Mouse (Mus musculus) lung, embryonic 16.5 days (tissue): ENCODE data around the gene Zbtb18. TPM values are rescaled to one million over a fixed set of nuclear protein-coding genes. Genes with fewer than 3 reads are reported as not detected.

ENCODE experiments used
- ATAC-seq: fragments of 200-750 bp; cut with Nextera tagmentation; 2 replicates; pipeline ENCODE4 v1.8.0; 2017; ENCODE audit warnings: low read depth, mild to moderate bottlenecking, moderate library complexity
- H3K27ac ChIP-seq: fragments of 300-500 bp; sonication (generic); 2 replicates; pipeline ENCODE4 v1.5.1; 2014; ENCODE audit warnings: mild to moderate bottlenecking, control low read depth, low read length
- H3K27me3 ChIP-seq: fragments of 300-500 bp; sonication (generic); 2 replicates; pipeline ENCODE4 v1.6.1; 2014; ENCODE audit warnings: low read depth, low read length, mixed read lengths; ENCODE audit not compliant: control insufficient read depth, insufficient read depth
- H3K36me3 ChIP-seq: fragments of 300-500 bp; sonication (generic); 2 replicates; pipeline ENCODE4 v1.6.1; 2014; ENCODE audit warnings: low read length; ENCODE audit not compliant: control insufficient read depth, insufficient read depth
- H3K4me1 ChIP-seq: fragments of 300-500 bp; sonication (generic); replicated peaks from 2 replicates; pipeline ENCODE4 v1.6.1; 2014; ENCODE audit warnings: low read length, mixed read lengths; ENCODE audit not compliant: control insufficient read depth, insufficient read depth
- H3K4me2 ChIP-seq: fragments of 300-500 bp; sonication (generic); 2 replicates; pipeline ENCODE4 v1.6.1; 2014; ENCODE audit warnings: low read depth, low read length, control low read depth
- H3K4me3 ChIP-seq: fragments of 300-500 bp; sonication (generic); 2 replicates; pipeline ENCODE4 v1.5.1; 2014; ENCODE audit warnings: mild to moderate bottlenecking, low read length, control low read depth
- H3K9ac ChIP-seq: fragments of 300-500 bp; sonication (generic); 2 replicates; pipeline ENCODE4 v1.6.1; 2014; ENCODE audit warnings: low read length, control low read depth
- H3K9me3 ChIP-seq: fragments of 300-500 bp; sonication (generic); 2 replicates; pipeline ENCODE4 v1.6.1; 2016; ENCODE audit warnings: low read length; ENCODE audit not compliant: control insufficient read depth
- WGBS: fragments of 180-500 bp; shearing (Covaris S2); extraction: QIAGEN DNeasy Blood & Tissue Kit; methylation state at CpG from one replicate; pipeline ENCODE4 v1.1.7; 2014; 5-methylcytosine and 5-hydroxymethylcytosine counted together
- polyA plus RNA-seq: library from polyadenylated mRNA; unstranded; fragments of >200 nt; fragmentation: Nextera tagmentation; extraction: Ambion mirVana; gene quantifications from 2 replicates; pipeline ENCODE4 v1.2.1, GENCODE M21; 2015

Zbtb18 gene
- polyA plus RNA-seq, 1 experiment from 2014 or later: 1.6 TPM

DNA sequence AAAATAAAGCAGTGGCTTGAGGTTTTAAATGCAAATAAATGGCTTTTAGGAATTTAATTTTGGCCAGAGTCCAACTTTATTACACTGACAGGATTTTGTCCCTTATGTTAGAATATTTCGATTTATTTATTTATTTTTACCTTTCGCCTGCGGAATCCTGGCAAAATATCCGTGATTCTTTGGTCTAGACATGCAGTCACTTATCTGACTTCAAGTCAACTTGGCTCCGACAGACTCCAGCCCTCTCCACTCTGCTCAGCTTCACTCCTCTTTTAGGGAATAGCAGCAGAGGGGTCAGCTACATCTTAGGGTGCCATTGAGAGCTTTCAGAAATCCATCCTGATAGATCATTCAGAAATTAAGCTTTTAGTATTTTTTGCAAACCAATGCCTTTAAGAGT is 10.8 kb downstream of the Zbtb18 start:
- no peak overlapping the region for H3K4me3 ChIP-seq
- 31% methylated on average over 5 of the region's 5 CpGs for WGBS
- H3K27ac ChIP-seq: no peak overlapping the region
- no peaks in the 10 kb centered on the region for H3K27me3 ChIP-seq
- H3K4me2 ChIP-seq: no peak overlapping the region
- no peaks in the 10 kb centered on the region for H3K9me3 ChIP-seq
- H3K9ac ChIP-seq: no peak overlapping the region
- peaks cover 9% of the 10 kb centered on the region for H3K36me3 ChIP-seq
- peaks cover 10% of the 10 kb centered on the region for H3K4me1 ChIP-seq
- ATAC-seq: no peak

DNA sequence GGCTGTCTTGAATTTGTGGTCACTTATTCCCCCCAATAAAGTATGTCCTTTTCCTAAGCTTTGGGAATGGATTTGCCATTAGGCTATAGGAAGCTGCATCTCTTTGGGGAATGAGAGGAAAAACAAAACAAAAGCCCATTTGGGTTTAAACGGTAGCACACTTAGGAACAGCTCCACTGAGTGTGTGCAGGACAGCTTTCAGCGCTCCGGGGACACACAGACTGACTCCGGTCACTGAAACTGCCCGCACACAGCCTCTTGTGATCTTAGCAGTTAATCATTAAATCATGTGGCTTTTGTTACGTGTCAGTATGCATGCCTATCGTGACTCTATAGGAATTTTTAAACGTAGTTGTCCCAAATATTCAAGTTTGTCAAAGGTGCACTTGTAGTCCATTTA is 11.7 kb downstream of the Zbtb18 start:
- no peak overlapping the region; the same call in 1 of the 2 replicates for H3K4me2 ChIP-seq
- no peak overlapping the region for H3K27ac ChIP-seq
- ATAC-seq: peak; percentile 64; the same call in 1 of the 2 replicates
- H3K9me3 ChIP-seq: no peaks in the 10 kb centered on the region
- 38% methylated on average over 8 of the region's 8 CpGs for WGBS
- H3K4me3 ChIP-seq: no peak overlapping the region
- H3K4me1 ChIP-seq: peaks cover 10% of the 10 kb centered on the region
- H3K36me3 ChIP-seq: peaks cover 3% of the 10 kb centered on the region; the same call in 1 of the 2 replicates
- no peaks in the 10 kb centered on the region for H3K27me3 ChIP-seq
- no peak overlapping the region; the same call in 1 of the 2 replicates for H3K9ac ChIP-seq

- H3K9me3 ChIP-seq: no peaks in the 10 kb centered on the region
- 78% methylated on average over 6 of the region's 6 CpGs for WGBS
- no peak overlapping the region for H3K9ac ChIP-seq
- no peak overlapping the region for H3K27ac ChIP-seq
- H3K4me1 ChIP-seq: peaks cover 10% of the 10 kb centered on the region
- H3K27me3 ChIP-seq: no peaks in the 10 kb centered on the region
- no peak for ATAC-seq
- no peaks in the 10 kb centered on the region for H3K36me3 ChIP-seq
- no peak overlapping the region for H3K4me3 ChIP-seq
- H3K4me2 ChIP-seq: no peak overlapping the region
Measured at GRCm38 (mm10) chr1:177454492-177454891, 12.3 kb downstream of the Zbtb18 start.

- ATAC-seq: no peak
- no peaks in the 10 kb centered on the region for H3K9me3 ChIP-seq
- H3K4me1 ChIP-seq: peaks cover 10% of the 10 kb centered on the region
- H3K4me3 ChIP-seq: no peak overlapping the region
- no peaks in the 10 kb centered on the region for H3K27me3 ChIP-seq
- no peak overlapping the region for H3K9ac ChIP-seq
- WGBS: 67% methylated on average over 5 of the region's 5 CpGs
- no peak overlapping the region for H3K4me2 ChIP-seq
- H3K36me3 ChIP-seq: no peaks in the 10 kb centered on the region
- no peak overlapping the region for H3K27ac ChIP-seq
Measured at GRCm38 (mm10) chr1:177455466-177455865, 13.3 kb downstream of the Zbtb18 start.

GRCm38 (mm10) chr1:177456208-177456607 is 14.1 kb downstream of the Zbtb18 start:
- H3K4me2 ChIP-seq: no peak overlapping the region
- H3K27ac ChIP-seq: no peak overlapping the region
- no peaks in the 10 kb centered on the region for H3K36me3 ChIP-seq
- H3K4me1 ChIP-seq: peaks cover 10% of the 10 kb centered on the region
- 83% methylated on average over 4 of the region's 4 CpGs for WGBS
- no peak overlapping the region for H3K4me3 ChIP-seq
- no peaks in the 10 kb centered on the region for H3K27me3 ChIP-seq
- no peak for ATAC-seq
- no peaks in the 10 kb centered on the region for H3K9me3 ChIP-seq
- H3K9ac ChIP-seq: no peak overlapping the region

DNA sequence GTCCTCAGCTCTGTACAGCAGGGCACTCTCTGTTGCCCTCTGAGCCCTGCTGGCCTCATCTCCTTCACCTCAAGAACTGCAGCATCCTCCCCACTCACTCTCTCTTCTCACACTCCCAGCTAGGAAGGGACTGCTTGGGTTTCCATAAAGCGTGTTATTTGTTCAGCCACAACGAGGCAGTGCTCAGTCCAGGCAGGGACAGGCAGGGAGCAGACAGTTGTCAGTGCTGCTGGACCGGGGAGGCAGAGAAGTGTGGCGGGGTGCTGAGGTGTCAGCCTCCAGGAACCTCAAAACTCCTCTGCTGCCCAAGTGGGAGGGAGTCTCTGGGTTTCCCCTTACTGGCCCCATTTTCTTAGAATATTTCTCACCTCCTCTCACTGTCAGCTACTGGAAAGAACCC is 14.6 kb downstream of the Zbtb18 start:
- Histone ChIP-seq H3K27ac (no peak overlapping the region), H3K36me3 (no peaks in the 10 kb centered on the region), H3K9me3 (no peaks in the 10 kb centered on the region), H3K9ac (no peak overlapping the region), H3K27me3 (no peaks in the 10 kb centered on the region), H3K4me3 (no peak overlapping the region), H3K4me2 (no peak overlapping the region), H3K4me1 (peaks cover 10% of the 10 kb centered on the region)
- ATAC-seq: no peak
- WGBS: 31% methylated on average over 4 of the region's 4 CpGs

GRCm38 (mm10) chr1:177457981-177458380 is 15.8 kb downstream of the Zbtb18 start:
- Histone ChIP-seq H3K9ac (no peak overlapping the region), H3K27ac (no peak overlapping the region)
- 85% methylated on average over 6 of the region's 6 CpGs for WGBS

DNA sequence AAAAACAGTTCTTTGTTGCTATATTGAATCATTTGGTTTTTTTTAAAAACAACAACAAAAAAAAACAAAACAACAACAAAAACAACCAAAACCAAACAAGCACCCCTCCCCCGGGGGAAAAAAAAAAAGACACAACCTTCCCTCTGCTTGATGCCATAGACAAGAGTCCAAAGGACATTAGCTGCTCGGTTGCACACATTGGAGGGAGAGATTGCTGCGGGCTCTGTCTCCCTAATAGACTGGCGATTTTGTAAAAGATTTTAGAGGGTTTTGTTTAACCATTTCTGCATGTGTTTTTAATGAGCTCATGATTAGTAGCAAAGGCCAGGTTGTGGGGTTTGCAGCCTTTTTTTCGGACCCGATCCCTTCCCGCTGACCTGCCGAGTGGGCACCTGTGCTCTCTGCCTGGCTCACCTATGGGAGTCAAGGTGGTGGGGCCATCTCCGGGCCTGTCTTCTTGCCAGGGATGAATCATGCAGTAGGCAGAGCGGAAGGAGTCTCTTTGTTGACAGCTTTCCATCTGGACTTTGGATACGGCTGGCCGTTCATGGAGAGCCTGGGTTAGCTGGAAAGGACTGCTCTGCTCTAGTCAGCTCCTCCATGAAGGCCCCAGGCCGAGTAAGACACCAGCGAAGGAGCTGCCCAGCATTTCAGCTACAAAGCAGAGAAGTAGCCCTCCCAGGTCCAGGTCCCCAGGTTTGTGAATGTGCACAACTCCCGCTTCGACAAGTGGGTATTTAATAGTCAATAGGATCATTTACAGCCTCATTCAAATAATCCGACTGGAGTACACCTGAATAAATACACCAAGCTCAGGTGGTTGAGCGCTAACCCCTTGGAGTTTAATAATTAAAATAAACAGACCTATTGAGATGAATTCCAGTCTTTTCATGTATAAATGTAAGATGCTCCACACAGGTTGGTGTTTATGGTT is 16.6 kb downstream of the Zbtb18 start:
- Histone ChIP-seq H3K4me3 (no peak overlapping the region), H3K36me3 (no peaks in the 10 kb centered on the region), H3K4me2 (no peak overlapping the region), H3K27ac (no peak overlapping the region), H3K27me3 (no peaks in the 10 kb centered on the region), H3K4me1 (peaks cover 3% of the 10 kb centered on the region), H3K9me3 (no peaks in the 10 kb centered on the region), H3K9ac (no peak overlapping the region)
- ATAC-seq: no peak
- WGBS: 65% methylated on average over 18 of the region's 18 CpGs

More at GRCm38 (mm10) chr1:177457981-177458380, 15.8 kb downstream of the Zbtb18 start:
- no peaks in the 10 kb centered on the region for H3K36me3 ChIP-seq
- H3K4me1 ChIP-seq: peaks cover 9% of the 10 kb centered on the region
- no peak overlapping the region for H3K4me2 ChIP-seq
- no peaks in the 10 kb centered on the region for H3K9me3 ChIP-seq
- ATAC-seq: no peak
- H3K4me3 ChIP-seq: no peak overlapping the region
- no peaks in the 10 kb centered on the region for H3K27me3 ChIP-seq

GRCm38 (mm10) chr1:177459536-177459935 is 17.4 kb downstream of the Zbtb18 start:
- H3K9ac ChIP-seq: no peak overlapping the region
- no peaks in the 10 kb centered on the region; the same call in 1 of the 2 replicates for H3K4me1 ChIP-seq
- no peak overlapping the region for H3K4me2 ChIP-seq
- WGBS: 23% methylated on average over 2 of the region's 2 CpGs
- H3K36me3 ChIP-seq: no peaks in the 10 kb centered on the region
- no peak overlapping the region for H3K27ac ChIP-seq
- no peaks in the 10 kb centered on the region for H3K27me3 ChIP-seq
- no peaks in the 10 kb centered on the region for H3K9me3 ChIP-seq
- no peak for ATAC-seq
- no peak overlapping the region for H3K4me3 ChIP-seq
